Mouse (Mus musculus): ENCODE data around the gene Il17rc. TPM values are rescaled to one million over a fixed set of nuclear protein-coding genes. Genes with fewer than 3 reads are reported as not detected.
A peak's percentile ranks its signal among the peaks of the same experiment; 100 is the strongest.

The Il17rc gene
- total and polyA plus RNA-seq, 2 experiments from 2014 or later, result 3.8 to 4.3 TPM

GRCm38 (mm10) chr6:113480555-113481373 lies 9.5 kb downstream of the Il17rc start:
- no peak overlapping the region for H3K27ac ChIP-seq (ENCODE audit: low read depth, low read length)
- ATAC-seq (no peak), DNase-seq (no peak)
- H3K4me2 ChIP-seq (ENCODE audit: low read depth), result no peak overlapping the region
- no peaks in the 10 kb centered on the region for H3K9me3 ChIP-seq (ENCODE audit: low read length)
- TF ChIP-seq CTCF (IDR thresholded peaks at IDR 0.05; ENCODE audit: low read depth), result no peak
- peaks cover 19% of the 10 kb centered on the region for H3K4me1 ChIP-seq (ENCODE audit: insufficient read depth)
- no peak overlapping the region for H3K4me3 ChIP-seq (ENCODE audit: low read depth, low read length)
- 58% methylated on average over 18 of the region's 18 CpGs for WGBS
- no peaks in the 10 kb centered on the region for H3K36me3 ChIP-seq (ENCODE audit: insufficient read depth)
- no peak overlapping the region for H3K9ac ChIP-seq
- no peaks in the 10 kb centered on the region for H3K27me3 ChIP-seq (ENCODE audit: insufficient read depth, low read length)

- H3K36me3 ChIP-seq (ENCODE audit: insufficient read depth), result peaks cover 7% of the 10 kb centered on the region; the same call in 1 of the 2 replicates
- ATAC-seq (peak; percentile 62), DNase-seq (peak; percentile 55)
- peak; percentile 44 for TF ChIP-seq CTCF (IDR thresholded peaks at IDR 0.05; ENCODE audit: low read depth)
- WGBS, result 5% methylated on average over 65 of the region's 65 CpGs
- H3K9me3 ChIP-seq (ENCODE audit: low read length), result no peaks in the 10 kb centered on the region
- H3K9ac ChIP-seq, result peak overlapping the region; percentile 83
- H3K4me1 ChIP-seq (ENCODE audit: insufficient read depth), result peaks cover 19% of the 10 kb centered on the region
- peak overlapping the region; percentile 66 for H3K4me3 ChIP-seq (ENCODE audit: low read depth, low read length)
- H3K4me2 ChIP-seq (ENCODE audit: low read depth), result peak overlapping the region; percentile 70
- no peaks in the 10 kb centered on the region for H3K27me3 ChIP-seq (ENCODE audit: insufficient read depth, low read length)
- peak overlapping the region; percentile 88 for H3K27ac ChIP-seq (ENCODE audit: low read depth, low read length)
These were observed 11.4 kb downstream of the Il17rc start for GRCm38 (mm10) chr6:113482477-113483099.

- H3K36me3 ChIP-seq (ENCODE audit: insufficient read depth), result peaks cover 8% of the 10 kb centered on the region; the same call in 1 of the 2 replicates
- ATAC-seq (peak; percentile 96), DNase-seq (peak; percentile 94)
- peaks cover 19% of the 10 kb centered on the region for H3K4me1 ChIP-seq (ENCODE audit: insufficient read depth)
- under 1% methylated on average over 26 of the region's 26 CpGs for WGBS
- H3K4me3 ChIP-seq (ENCODE audit: low read depth, low read length), result peak within 1 kb of the TSS; percentile 66
- no peaks in the 10 kb centered on the region for H3K27me3 ChIP-seq (ENCODE audit: insufficient read depth, low read length)
- H3K27ac ChIP-seq (ENCODE audit: low read depth, low read length), result peak within 1 kb of the TSS; percentile 88
- H3K4me2 ChIP-seq (ENCODE audit: low read depth), result peak within 1 kb of the TSS; percentile 70
- no peak for TF ChIP-seq CTCF (IDR thresholded peaks at IDR 0.05; ENCODE audit: low read depth)
- H3K9me3 ChIP-seq (ENCODE audit: low read length), result no peaks in the 10 kb centered on the region
- peak within 1 kb of the TSS; percentile 83 for H3K9ac ChIP-seq
These were observed 11.9 kb downstream of the Il17rc start, which contains the start of gene Creld1 for GRCm38 (mm10) chr6:113483100-113483615. Gene Creld1, plus strand, starts transcription at chr6:113483297.

GRCm38 (mm10) chr6:113483729-113484128 lies 12.5 kb downstream of the Il17rc start:
- WGBS, result 7% methylated on average over 10 of the region's 10 CpGs
- no peaks in the 10 kb centered on the region for H3K9me3 ChIP-seq (ENCODE audit: low read length)
- peak overlapping the region; percentile 88 for H3K27ac ChIP-seq (ENCODE audit: low read depth, low read length)
- peak; percentile 52 for ATAC-seq
- peak overlapping the region; percentile 70 for H3K4me2 ChIP-seq (ENCODE audit: low read depth)
- H3K4me1 ChIP-seq (ENCODE audit: insufficient read depth), result peaks cover 19% of the 10 kb centered on the region
- peaks cover 14% of the 10 kb centered on the region for H3K36me3 ChIP-seq (ENCODE audit: insufficient read depth)
- peak; percentile 49 for DNase-seq
- H3K9ac ChIP-seq, result peak overlapping the region; percentile 83
- TF ChIP-seq CTCF (IDR thresholded peaks at IDR 0.05; ENCODE audit: low read depth), result peak; percentile 32
- H3K4me3 ChIP-seq (ENCODE audit: low read depth, low read length), result peak overlapping the region; percentile 66
- H3K27me3 ChIP-seq (ENCODE audit: insufficient read depth, low read length), result no peaks in the 10 kb centered on the region

- no peaks in the 10 kb centered on the region for H3K27me3 ChIP-seq (ENCODE audit: insufficient read depth, low read length)
- ATAC-seq, result no peak
- TF ChIP-seq CTCF (IDR thresholded peaks at IDR 0.05; ENCODE audit: low read depth), result no peak
- peaks cover 19% of the 10 kb centered on the region for H3K4me1 ChIP-seq (ENCODE audit: insufficient read depth)
- no peak overlapping the region for H3K4me2 ChIP-seq (ENCODE audit: low read depth)
- no peaks in the 10 kb centered on the region for H3K9me3 ChIP-seq (ENCODE audit: low read length)
- no peak overlapping the region for H3K27ac ChIP-seq (ENCODE audit: low read depth, low read length)
- DNase-seq, result no peak
- no peak overlapping the region for H3K9ac ChIP-seq
- WGBS, result 46% methylated on average over 7 of the region's 7 CpGs
- peaks cover 41% of the 10 kb centered on the region for H3K36me3 ChIP-seq (ENCODE audit: insufficient read depth)
- no peak overlapping the region for H3K4me3 ChIP-seq (ENCODE audit: low read depth, low read length)
These were observed 15.9 kb downstream of the Il17rc start for GRCm38 (mm10) chr6:113487125-113487576.

GRCm38 (mm10) chr6:113489410-113489809 lies 18.2 kb downstream of the Il17rc start:
- TF ChIP-seq CTCF (IDR thresholded peaks at IDR 0.05; ENCODE audit: low read depth), result no peak
- no peak overlapping the region for H3K27ac ChIP-seq (ENCODE audit: low read depth, low read length)
- H3K9ac ChIP-seq, result no peak overlapping the region
- no peaks in the 10 kb centered on the region for H3K27me3 ChIP-seq (ENCODE audit: insufficient read depth, low read length)
- H3K9me3 ChIP-seq (ENCODE audit: low read length), result no peaks in the 10 kb centered on the region
- H3K4me2 ChIP-seq (ENCODE audit: low read depth), result no peak overlapping the region
- WGBS, result 97% methylated on average over 14 of the region's 14 CpGs
- ATAC-seq, result no peak
- H3K4me3 ChIP-seq (ENCODE audit: low read depth, low read length), result no peak overlapping the region
- H3K36me3 ChIP-seq (ENCODE audit: insufficient read depth), result peaks cover 51% of the 10 kb centered on the region
- no peak for DNase-seq
- peaks cover 9% of the 10 kb centered on the region for H3K4me1 ChIP-seq (ENCODE audit: insufficient read depth)
